Mouse (Mus musculus): ENCODE measurements at regions not wholly inside any gene's neighbourhood (a gene's known extent, or its start where the extent isn't known, plus 50 kb on each side); places are given as distances from the start of the nearest gene placed in this dataset.

DNA sequence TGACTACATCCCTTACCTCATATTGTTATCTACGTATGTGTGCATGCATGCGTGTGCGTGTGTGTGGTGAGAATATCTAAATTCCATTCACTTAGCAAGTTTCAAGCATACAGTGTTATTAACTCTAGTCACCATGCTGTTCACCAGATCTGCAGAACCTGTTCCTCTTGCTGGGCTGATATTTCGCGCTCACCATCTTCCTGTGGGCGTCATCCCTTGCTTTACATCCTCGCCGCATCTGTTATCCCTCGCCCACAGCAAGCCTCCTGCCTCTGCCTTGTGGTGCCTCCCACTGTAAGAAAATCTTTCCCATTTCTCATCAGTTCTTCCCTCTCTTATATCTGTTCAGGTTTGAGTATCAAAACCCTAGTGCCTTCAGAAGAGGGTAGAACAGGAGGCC, 124.4 kb upstream of the Atp2b1 start:
- ChIA-PET POLR2A (no interaction called here), CTCF (no interaction called here)

DNA sequence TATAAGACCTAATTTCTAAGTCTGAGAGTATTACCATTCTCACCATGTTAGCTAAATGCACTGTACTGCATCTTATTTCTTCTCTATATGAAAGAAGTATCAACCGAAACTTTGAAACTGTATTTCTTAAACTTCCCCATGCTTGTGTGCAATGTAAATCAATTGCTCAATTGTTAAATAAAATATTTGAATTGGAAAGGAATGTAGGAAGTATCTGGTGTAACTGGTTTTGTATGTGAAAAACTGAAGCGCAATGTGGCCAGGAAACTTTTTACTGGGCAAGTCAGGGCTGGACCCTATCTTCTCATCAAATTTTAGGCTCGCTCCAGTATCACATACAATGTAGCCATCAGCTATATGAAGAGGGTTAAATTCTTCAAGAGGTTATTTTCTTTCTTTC, 123.8 kb upstream of the Atp2b1 start:
- ChIA-PET POLR2A (no interaction called here), CTCF (no interaction called here)

DNA sequence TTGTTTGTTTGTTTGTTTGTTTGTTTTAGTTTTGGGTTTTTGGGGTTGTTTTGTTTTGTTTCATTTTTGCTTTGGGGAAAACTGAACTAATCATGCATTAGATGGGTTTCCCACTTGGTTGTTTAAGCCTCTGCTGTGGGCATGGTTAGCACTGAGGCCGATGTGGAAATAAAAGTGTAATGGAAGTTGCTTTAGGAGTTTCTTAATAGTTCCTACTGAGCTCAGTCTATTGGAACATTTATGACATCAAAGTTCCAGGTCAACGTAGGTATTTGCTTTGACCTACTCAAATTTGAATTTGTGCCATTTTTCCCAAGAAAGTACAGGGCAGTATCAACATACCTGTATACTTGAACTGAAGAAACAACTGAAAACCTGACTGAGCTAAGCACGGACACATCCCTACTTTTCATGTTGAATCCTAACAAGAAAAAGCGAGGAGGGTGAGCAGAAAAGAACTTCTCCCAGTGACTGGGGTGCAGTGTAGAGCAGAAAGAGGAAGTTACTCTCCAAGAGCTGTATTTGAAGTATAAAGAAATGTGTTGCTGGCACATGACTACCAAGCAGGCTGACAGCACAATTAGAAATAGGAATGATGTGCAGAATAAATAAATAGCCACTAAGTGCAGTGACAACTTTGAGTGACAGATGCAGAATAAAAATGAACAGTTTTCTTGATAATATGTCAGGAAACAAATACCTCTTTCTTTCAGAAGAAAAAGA, 122.0 kb upstream of the Atp2b1 start:
- ChIA-PET CTCF (no interaction called here), POLR2A (no interaction called here)

DNA sequence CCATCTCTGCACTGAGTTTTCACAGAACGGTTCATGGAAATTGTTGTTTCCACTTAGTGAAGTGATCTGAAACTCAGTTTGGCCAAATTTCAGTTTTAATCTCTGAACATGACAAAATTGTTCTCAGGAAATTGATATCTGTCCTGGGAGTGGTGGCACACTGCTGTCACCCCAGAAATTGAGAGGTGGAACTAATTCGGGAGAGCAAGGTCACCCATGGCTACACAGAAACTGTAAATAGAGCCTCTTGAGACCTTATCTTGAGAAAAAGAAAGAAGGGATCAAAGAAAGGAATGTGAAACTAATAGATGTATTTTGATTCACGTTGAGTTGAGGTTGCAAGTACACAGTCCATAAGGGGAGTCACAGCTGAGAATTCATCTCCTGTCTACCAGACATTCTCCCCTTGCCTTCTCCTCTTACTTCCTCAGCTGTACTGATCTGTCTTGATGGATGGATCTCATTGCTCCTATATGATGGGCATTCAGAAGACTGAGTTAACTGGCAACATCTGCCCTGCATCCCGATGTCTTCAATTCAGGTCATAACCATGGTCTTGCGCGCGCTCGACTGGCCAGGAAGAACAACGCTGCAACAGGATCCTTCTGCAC, 120.2 kb upstream of the Atp2b1 start:
- ChIA-PET POLR2A (no interaction called here), CTCF (no interaction called here)

DNA sequence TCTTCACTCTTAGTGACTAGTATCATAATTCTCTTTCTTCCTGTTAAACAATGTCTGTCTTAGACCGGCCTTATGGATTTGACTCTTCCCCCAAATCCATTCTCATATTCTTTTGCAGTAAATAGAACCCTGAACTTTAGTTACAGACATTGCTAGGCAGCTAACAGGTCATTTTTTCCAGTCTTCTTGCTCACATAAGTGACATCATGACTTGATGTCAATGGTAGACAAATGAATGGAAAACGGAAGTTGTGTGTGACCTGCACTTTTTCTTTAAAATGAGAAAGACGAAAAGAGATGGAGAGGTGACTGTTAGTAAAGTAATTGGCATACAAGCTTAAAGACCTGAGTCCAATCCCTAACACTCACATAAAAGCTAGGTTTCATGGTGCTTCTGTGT, 118.2 kb upstream of the Atp2b1 start:
- CTCF ChIA-PET = no interaction called here
- POLR2A ChIA-PET = no interaction called here

DNA sequence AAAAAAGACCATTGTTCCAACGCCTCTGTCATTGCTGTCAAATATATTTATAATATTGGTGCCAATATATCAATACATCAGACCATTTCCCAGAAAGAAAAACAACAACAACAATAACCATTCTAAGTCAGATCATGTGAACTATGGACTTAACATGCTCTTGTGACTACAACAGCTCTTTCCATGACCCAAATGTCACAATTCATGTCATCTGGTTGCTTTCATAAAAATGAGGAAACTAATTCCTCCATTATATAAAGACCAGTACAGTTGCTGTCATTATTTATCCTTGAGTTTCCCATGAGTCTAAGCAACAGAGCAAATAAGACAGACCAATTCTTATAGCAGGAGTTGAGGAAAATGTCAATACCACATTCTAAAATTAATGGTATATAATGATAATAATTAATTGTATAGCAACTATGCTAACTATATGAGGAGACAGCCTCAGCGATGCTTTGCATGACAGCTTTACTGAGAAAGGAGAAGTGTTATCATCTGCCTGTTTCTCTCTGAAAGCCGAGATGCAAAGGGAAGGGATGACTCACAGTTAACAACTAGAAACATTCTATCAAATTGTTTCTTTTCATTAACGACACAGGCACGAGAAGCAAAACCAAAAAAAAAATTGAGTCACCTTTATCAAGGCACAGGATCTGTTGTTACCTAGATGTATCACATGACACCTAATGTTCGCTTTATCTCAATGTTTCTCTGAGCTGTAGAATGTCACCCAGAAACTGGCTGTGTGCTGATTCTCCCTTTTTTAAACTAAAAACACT, 115.4 kb upstream of the Atp2b1 start:
- ChIA-PET CTCF (no interaction called here), POLR2A (no interaction called here)

DNA sequence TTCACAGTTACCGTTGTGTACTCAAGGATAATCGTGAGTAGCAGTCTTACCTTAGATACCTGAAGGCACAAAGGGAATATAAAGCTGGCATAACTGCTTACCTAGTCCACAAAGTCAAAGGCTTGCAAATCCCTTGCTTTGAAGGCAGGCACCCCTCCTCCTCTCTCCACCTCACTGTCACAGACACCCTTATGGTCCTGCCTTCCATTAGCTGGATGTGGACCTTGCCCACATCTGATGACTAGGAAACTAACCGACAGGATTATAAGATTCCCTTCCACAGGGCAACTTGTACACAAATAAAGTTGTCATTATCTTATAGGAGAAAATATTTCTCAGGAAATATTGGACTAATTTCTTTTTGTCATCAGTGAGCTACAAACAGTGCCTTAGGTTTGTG, 114.4 kb upstream of the Atp2b1 start:
- CTCF ChIA-PET = no interaction called here
- POLR2A ChIA-PET = interaction anchor here in 1 of 4 experiments (0.6 kb wide), 1 partner anchor 107 kb away, joined by 4 read pairs; no protein-coding TSS in a partner anchor

DNA sequence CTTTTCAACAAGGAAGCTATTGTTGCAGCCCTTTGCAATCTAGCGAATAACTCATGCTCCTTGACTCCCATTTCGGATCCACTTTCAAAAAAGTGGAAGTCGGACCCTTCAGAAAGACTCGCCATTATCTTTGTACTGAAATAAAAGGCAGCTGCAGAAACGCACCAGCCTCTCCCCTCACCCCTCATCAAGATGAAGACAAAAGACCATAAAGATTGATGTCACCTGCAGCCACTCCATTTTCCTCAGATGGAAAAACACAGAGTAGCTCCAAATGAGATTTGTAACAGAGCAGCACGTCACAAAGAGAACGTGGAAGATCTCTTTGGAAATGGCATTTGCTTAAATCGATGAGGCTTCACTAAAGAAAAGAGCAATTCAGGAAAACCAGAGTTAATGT, 113.3 kb upstream of the Atp2b1 start:
- POLR2A ChIA-PET = no interaction called here
- CTCF ChIA-PET = no interaction called here

DNA sequence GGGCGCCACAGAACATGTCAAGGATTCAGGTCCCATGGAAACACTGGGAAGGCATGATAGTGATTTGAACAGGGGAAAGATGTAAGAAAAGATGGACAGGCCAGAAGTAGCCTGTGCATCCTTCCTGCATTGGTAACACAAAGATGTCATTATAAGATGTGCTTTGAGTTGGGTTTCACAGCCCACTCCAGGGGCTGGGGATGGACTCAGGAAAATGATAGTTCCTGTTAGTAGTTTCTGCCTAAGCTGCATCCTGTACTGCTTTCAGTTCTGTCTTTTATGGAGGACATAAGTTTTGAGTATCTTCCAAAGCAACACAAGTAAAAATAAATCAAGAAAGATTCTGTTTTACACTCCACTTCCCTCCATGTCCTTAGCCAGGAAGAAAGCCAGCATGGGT, 109.2 kb upstream of the Atp2b1 start:
- POLR2A ChIA-PET = no interaction called here
- CTCF ChIA-PET = no interaction called here

DNA sequence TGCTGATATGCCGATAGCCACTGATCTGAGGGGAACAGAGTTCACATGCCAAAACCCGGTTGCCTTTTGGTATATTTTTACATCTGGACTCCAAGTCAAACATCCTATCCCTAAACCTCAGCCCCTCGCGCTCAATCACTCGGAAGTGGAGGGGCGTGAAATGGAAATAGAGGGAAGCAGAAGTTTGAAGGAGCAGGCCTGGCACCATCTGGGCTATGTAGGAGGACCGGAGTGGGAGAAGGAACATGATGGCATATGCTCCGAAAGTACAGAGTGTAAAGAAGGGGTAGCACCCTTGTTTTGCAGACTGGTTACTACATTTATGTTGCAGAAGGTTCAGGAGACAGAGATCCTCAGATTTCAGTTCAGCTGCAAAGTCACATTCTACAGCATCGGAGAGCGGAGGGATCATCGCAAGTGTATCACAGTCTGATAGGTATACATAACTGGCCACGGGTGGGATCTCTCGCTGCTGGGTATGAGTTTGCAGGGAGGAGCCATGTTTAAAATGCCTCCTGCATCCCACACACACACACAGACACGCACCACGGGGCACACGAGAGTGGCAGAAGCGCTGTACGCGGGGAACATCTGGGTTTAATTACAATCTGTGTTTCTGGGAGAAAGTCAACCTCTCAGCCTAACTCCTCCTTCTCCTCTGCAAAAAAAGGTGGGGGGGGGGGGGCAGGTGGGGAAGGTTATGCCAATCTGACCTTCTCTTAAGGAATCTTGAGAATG, 107.2 kb upstream of the Atp2b1 start:
- ChIA-PET POLR2A (interaction anchor here in 1 of 4 experiments (0.7 kb wide), 1 partner anchor 9 kb away, joined by 3 read pairs; no protein-coding TSS in a partner anchor), CTCF (no interaction called here)

DNA sequence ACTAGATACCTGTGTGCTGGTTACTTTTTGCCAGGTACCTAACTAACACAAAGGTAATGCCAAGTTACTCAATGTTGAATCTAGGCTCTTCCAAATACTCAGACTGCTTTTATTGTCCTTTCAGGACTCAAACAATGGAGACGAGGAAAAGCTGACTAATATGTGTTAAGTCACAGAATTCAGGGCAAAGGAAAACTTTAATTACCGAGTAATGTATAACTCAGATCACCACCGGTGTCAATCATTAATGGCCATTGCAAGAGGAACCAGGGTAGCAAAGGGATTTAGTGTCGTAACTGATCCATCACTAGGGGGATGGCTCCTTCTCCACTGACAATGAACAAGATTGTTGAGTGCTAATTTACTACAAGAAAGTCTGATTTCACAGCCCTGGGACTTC, 105.6 kb upstream of the Atp2b1 start:
- ChIA-PET CTCF (no interaction called here), POLR2A (no interaction called here)

DNA sequence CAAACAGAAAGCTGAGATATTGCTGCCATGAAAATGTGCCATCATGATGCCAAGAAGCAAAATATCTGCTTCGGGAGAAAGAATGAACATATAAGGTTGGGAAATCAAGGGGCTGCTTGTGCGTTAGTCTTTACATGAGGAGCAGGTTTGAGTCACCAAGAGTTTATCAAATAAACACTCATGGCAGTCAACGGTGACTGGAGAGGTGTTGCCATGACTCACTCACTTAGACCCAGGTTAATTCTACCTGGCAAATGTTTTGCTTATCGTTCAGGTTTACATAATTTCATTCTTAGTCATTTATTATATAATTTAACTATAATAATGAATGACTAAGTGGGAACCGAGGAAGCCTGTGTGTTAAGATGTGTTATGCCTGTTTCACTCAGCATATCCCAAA, 85.2 kb upstream of the Atp2b1 start:
- ChIA-PET CTCF (no interaction called here), POLR2A (interaction anchor here in 1 of 4 experiments (0.6 kb wide), 1 partner anchor 19 kb away, joined by 3 read pairs; no protein-coding TSS in a partner anchor)

DNA sequence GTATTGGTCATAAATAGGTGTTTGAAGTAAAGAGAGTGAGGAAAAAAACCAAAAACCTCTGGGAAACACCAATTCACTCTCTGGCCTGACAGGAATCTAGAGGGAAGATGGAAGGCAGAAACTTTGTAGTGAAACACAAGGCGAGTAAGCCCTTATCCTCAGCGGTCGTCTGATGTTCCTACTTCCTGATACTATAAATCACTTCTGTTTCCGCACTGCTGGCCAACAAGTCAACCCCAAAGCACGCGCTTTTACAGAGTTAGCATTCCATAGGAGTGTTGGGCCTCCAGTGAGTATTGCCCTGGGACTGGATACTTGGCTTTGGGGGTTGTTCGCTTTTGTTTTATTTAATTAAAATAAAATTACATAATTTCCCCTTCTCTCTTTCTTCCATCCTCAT, 82.7 kb upstream of the Atp2b1 start:
- ChIA-PET CTCF (no interaction called here), POLR2A (no interaction called here)

DNA sequence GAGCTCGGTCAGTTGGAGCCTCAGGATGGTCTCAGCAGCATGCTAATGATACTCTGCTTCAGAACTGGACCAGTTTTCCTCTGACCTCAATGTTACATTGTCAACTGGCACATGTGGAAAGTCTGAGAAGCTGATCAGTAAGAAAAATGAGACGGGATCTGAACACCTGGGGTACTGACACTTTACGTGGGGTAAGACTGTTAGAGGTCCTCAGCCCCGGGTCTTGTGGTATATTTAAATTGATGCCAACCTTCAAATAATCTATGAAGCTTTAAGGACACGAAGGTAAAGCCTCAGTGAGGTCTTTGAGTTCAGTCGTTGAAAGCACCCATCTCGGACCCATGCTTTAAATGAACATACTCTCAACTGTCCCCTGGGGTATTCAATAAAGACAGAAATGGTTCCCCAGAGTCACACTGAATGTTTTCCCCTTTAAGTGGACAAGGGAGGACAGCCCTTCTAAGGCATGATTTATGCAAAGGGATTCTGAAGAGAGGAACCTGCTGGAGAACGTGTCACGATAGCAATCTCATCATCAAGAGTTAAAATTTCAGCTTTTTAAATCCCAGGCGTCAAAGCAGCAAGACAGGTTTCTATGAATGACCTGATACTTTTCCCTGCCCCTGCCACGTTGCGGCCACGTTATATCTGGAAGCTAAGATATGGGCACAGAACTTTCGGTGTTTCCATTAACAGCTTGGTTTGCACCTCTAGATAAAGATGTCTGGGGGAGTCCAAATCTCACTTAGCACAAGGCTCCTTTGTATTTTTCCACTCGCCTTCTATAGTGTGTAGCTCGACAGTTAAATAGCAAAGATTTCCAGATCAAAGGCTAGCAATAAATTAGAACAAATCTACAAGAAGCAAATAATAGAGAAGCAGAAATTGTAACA, 76.7 kb upstream of the Atp2b1 start:
- POLR2A ChIA-PET = no interaction called here
- CTCF ChIA-PET = no interaction called here

DNA sequence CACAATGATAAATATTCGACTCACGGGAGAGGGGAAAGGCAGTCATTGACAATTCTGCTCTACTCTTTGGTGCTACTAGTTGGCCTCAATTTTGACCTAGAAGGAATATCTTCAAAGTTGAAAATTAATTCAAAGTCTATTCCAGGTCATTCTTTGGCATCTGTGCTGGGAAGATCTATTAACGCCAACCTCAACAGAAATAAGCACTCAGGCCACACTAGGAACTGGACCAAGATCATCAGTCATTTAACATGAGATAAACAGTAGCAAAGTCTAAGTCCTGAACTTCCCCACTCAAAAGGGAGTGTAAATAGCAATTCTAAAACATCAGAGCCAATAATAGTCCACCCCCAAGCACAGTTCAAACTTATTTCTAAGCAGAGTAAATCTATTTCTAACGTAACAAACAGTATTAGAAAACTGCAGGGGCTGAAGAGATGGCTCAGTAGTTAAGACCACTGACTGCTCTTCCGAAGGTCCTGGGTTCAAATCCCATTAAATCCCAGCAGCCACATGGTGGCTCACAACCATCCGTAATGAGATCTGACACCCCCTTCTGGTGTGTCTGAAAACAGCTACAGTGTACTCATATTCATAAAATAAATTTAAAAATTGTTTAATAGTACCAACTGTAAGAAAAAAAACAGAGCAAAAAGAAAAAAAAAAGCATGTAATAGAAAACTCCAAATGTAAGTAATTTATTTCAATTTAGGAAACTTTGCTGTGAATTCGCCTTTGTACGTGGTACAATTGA, 75.1 kb upstream of the Atp2b1 start:
- POLR2A ChIA-PET = no interaction called here
- CTCF ChIA-PET = no interaction called here

DNA sequence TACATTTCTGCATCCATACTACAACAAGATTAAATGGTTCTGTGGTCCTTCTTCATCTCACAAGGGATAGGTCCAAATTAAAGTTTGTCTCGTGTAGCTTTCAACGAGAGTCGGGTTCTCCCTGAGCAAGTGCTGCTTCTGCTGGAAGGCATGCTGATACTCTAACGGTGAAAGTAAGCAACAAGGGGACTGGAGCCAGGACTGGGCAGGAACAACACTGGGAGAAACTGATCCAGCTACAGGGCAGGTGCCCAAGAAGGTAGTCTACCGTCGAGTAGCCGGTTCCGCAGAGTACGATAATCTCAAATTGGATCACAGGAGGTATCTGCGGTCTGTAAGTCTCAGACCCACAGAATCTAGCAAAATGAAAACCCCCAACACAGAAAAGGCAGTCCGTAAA, 74.2 kb upstream of the Atp2b1 start:
- ChIA-PET POLR2A (no interaction called here), CTCF (no interaction called here)

DNA sequence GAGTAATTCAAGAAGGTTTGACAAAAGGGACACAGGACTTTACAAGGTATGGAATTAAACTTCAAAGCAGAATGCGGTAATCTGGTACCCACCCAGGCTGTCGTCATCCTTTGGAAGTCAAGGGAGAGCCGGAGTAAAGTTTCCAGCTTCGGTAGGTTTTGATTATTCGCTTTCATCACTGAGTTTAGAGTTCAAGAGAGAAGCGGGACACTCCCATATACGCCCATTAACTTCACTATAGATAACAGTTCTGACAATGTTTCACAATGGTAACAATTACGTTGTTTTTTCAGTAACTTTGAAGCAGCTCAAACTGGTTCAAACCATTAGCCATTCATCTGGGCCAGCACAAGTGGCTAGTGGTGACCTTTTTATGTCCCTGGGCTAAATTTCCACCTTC, 73.8 kb upstream of the Atp2b1 start:
- POLR2A ChIA-PET = interaction anchor here in 2 of 4 experiments (0.5 to 1.0 kb wide), 2 partner anchors 74 to 262 kb away, joined by 3 read pairs; no protein-coding TSS in a partner anchor
- CTCF ChIA-PET = no interaction called here

DNA sequence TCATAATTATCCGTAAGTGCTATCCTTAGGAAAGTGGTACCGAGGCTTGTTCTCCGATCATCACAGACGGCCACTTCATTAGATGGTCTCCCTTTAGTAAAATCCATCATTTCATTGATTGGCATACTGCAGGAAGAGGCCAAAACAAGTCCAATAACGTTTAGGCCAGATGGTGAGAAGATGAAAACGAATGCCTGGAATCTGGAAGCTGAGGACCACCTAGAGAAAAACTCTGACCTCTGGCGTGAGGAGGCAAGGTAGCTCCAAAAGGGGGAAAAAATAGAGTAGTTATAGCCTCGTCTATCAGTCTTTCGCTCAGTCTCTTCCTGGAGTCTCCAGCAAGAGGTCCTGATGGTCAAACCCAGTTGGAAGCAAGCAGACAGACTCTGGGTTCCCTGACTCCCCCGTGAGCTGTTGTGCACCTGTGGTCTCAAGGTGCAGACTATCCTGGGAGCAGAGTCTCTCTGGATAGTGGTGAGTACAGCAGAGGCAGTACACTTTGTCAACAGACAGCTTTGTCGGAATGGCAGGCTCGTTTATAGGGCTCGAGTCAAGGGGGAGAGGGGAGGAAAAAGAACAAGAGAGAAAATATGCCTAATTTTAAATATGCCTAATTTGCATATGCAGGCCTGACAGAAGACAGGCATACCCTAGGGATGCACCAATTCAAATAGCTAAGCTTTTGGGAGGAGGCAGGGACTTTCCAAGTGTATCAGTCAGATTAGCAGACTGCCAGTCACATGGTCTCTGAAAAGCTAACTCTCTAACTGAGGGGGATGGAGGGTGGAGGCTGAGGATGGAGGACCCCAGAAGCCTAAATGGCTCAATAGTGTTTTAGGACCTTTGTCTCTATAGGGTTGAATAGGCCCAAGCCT, 73.0 kb upstream of the Atp2b1 start:
- CTCF ChIA-PET = interaction anchor here in 1 of 4 experiments (1.6 kb wide), 1 partner anchor 244 kb away, joined by 5 read pairs; no protein-coding TSS in a partner anchor
- POLR2A ChIA-PET = interaction anchor here (0.5 to 1.0 kb wide), 4 partner anchors 16 to 421 kb away, joined by 3 to 4 read pairs (median 3); no protein-coding TSS in a partner anchor

Data from embryonic stem cell, embryonic (primary cell).